Mouse (Mus musculus) left cerebral cortex, adult 18-20 months (tissue): ENCODE data around the gene Lcn2. TPM values are rescaled to one million over a fixed set of nuclear protein-coding genes. Genes with fewer than 3 reads are reported as not detected.

Source experiments
- DNase-seq, 2 experiments: peaks; one replicate each; pipeline ENCODE4 v3.0.0; 2021 to 2022; ENCODE audit warnings: low spot score in 2 of 2, mixed read lengths in 1 of 2
- long read RNA-seq, 2 experiments: library from polyadenylated mRNA; stranded (forward); transcript quantifications; one replicate each; pipeline ENCODE4 v2.0.0; 2021
- total RNA-seq, 2 experiments: library from RNA; stranded (reverse); gene quantifications; 2 replicates each; pipeline ENCODE4 v1.2.3; 2021

Lcn2 gene
- total RNA-seq: under 1 TPM; 0.77 to 0.84 TPM
- long read RNA-seq, experiment 1: 0 reads
- long read RNA-seq, experiment 2: 0 reads

GRCm38 (mm10) chr2:32387706-32388490 lies at the start of gene Lcn2:
TSS of gene Lcn2 (minus strand) at chr2:32388252.
- no peak for DNase-seq

DNA sequence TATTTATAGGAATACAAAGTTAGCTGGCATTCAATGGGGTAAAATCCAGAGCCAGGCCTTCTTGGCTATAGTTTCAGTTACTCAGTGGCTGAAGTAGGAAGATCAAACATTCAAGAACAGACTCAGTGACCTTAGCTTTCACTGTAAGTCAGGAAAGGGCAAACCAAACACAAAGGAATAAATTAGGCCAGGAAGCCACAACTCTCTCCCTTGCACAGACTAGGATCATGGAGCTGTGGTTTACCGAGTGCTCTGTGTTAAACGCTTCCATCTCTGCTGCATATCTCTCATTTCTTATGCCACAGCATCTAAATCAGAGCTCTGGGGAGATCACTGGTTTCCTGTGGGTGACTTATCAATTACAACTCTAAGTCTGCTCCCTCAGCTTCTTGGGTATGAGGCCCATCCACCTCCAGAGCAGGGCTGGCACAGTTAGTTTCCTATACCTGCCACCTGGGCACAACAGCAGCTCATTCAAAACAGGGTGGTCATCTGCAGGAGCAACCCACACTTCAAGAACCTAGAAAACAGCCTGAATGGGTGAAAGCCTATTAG lies 49.6 kb upstream of the Lcn2 start:
- DNase-seq: no peak

- DNase-seq: no peak
These were observed 48.8 kb upstream of the Lcn2 start for GRCm38 (mm10) chr2:32436686-32437372.

DNA sequence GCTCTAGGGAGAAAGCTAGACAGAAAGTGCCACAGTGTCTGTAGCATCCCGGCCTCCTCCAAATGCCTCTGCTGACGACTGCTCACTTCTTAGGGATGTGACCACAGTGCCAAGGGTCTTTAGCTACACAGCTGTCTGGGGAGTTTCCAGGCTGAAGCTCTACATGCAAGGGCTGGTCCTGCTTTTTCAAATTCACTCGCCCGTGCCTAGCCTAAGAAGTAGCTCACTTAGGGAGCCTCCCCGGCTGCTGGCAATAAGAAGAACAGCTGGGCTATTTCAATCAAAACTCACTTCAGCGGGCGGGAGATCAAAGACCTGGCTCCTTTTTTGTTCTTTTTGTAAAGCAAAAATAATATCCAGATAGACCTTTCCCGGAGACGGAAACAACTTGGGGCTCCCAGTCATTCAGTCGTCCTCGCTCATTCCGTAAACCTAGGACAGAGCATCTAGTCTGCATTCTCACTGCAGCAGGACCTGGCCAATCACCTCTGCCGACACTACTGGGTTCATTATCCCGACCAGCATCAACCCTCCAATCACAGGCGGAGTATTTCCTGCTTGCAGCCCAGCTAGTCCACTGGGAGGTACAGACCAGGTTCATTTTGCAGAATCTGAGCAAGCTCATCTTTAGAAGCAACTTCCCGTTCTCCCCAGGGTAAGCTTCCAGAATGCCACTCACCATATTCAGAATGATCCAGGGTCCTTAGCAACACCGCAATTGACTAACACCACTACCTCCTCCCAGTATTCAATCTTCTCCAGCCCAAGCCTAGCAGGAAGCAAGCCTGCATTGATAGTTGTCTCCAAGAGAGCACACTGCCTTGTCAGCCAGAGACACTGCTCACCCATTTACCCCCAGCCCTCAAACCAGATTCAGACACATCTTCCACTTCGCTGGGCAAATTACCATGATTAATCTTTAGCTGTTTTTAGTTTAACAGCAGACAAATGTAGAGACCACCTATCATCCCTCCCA lies 42.9 kb upstream of the Lcn2 start:
- DNase-seq: peak; percentile 83 to 89

DNA sequence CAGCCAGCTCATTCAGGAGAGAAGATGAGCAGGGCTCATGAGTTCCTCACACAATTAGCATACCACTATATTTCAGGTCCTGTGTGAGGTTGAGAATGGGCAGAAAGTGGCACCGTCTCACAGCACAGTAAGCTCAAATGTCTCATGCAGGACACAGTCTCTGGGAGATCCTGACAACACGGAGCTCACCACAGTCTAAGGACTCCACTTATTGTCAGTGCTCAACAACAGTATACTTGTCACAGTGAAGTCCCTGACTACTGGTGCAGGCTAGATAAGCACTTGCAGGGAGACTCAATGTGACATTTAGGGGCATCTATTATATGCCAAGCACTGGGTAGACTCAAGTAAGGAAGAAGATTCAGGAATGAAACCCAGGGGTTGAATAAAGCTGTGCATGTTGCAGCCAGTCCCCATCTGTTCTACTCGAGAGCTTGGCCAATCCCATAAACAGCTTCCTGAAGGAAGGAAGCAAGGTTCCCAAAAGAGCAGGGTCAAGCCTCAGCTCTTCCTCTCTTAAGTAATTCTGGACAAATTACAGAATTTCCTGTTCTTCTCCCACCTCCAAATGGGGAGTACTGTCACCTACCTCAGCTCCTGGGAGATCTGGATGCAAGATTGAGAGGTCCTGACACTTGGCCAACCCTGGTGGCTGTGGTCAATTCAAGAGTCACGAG lies 41.3 kb upstream of the Lcn2 start:
- DNase-seq: no peak

DNA sequence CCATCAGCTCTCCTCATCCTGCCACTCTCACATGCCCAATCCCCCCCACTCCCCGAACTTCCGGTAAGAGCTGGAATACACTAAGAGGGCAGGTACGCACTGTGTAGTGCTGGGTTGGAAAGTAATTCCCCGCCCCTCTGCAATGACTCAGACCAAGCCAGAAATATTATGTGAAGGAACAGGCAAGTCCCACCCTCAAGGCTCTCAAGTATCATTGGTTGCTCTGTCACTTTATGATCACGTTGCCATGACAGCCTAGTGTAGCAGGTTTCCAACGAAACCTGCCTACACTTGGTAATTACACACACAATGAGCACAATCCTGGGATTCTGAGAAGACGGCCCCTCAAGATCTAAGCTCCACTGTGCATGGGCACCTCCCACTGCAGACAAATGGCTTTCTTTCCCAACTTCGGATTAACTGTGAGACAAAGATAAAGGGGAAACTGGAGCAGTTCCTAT lies 40.2 kb upstream of the Lcn2 start:
- peak; percentile 45 to 56 for DNase-seq

DNA sequence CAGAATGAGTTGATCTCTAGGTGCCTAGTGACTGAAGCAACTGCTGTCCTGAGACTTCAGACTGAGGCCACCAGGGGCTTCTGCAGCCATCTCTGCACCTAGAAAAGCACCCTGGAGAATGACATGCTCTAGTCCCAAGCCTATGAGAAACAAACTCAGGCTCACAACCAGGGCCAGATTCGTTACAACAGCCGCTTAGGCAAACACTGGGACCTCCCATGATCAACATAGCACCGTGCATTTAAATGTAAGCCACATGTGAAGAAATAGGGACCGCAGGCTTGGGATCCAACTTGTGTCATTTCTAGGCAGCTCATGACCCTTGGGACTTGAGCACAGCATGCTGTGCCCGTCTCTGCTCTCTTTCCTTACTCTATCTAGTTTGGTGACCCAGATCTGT lies 39.7 kb upstream of the Lcn2 start:
- DNase-seq: no peak

DNA sequence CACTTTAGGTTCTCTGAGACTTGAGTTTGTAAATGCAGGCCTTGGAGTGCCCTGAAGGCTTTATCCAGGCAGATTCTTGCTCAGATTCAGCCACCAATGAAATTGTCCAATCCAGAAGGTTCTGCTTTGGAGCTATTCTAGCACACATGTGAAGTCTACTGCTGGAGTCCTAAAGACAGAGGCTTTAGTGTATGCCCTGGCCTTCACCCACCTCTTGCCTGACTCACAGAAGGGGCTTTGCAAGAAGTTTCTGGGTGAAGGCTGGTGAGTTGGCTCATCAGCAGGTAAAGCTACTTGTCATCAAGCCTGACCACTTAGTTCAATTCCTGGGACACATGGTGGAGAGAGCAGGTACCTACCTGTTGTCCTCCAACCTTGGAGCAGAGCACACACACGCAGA lies 38.1 kb upstream of the Lcn2 start:
- no peak for DNase-seq

DNA sequence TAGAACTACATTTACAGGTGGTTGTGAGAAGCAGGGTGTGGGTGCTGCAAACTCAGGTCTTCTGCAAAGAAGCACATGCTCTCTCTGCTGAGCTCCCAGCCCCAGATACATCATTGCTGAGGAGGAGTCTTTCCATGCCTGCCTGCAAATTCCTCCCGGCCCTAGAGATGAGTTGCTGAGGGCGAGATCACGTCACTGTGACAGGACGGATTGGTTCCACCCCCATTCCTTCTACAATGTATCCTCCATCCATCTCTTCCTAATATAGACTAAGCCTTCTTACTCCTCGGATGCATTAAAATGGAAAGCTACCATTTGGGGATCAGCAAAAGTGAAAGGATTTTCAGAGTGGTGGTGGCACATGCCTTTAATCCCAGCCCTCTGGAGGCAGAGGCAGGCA lies 37.5 kb upstream of the Lcn2 start:
- peak in 1 of 2 experiments; percentile 42 for DNase-seq

DNA sequence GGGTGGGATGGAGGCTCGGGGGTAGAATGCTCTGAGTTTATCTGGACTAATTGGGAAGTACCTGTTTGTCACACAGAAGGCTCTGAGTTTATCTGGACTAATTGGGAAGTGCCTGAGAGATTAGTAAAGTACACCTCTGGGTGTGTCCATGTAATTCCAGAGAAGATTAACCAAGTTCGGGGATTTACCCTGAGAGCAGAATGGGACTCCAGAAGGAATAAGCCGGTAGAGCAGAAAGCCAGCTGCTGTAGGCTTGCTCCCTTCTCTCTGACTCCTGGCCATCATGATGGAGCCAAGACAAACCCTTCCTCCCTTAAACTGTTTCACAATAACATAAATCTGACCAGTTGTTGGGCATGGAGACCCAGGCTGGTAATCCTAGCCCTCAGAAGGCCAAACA lies 36.7 kb upstream of the Lcn2 start:
- DNase-seq: no peak

- DNase-seq: no peak
These were observed 35.7 kb upstream of the Lcn2 start for GRCm38 (mm10) chr2:32423481-32424331.

DNA sequence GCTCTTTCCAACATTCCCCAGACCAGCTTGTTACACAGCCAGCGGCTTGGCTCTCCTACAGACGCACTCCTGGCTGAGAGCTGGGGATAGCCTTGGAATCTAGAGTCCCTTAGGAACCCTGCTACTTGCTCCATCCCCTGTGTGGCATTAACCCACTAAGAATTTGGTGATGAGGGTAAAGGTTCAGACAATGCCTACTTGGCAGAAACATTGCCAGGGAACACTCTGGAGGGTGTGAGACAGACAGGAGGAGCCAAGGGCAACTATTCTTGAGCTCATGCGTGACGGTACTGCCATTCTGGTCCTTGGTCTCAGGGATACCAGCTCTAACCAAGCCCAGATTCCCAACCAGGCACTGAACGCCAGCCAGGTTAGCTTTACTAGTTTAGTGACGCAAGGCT lies 33.8 kb upstream of the Lcn2 start:
- no peak for DNase-seq

- no peak for DNase-seq
These were observed 32.6 kb upstream of the Lcn2 start for GRCm38 (mm10) chr2:32420647-32421046.

GRCm38 (mm10) chr2:32420066-32420608 lies 32.1 kb upstream of the Lcn2 start:
- DNase-seq: no peak

DNA sequence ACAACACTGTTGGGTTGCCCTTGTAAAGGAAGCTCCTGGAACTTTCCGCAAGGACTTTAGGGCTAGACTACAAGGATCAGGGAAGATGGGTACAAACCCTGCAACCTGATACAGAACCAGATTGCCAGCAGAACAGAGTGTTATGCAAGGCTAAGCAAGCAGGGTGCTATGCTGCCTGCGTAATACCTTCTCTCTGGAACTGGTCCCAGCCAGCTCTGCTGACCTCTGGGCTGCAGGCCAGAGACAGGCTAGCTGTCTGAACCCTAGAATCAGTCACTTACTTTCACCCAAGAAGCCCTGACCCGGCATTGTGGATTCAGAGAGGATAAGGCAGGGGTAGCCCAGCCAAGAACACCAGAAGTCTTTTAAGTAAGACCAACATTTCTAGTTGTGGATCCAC lies 31.3 kb upstream of the Lcn2 start:
- DNase-seq: no peak

DNA sequence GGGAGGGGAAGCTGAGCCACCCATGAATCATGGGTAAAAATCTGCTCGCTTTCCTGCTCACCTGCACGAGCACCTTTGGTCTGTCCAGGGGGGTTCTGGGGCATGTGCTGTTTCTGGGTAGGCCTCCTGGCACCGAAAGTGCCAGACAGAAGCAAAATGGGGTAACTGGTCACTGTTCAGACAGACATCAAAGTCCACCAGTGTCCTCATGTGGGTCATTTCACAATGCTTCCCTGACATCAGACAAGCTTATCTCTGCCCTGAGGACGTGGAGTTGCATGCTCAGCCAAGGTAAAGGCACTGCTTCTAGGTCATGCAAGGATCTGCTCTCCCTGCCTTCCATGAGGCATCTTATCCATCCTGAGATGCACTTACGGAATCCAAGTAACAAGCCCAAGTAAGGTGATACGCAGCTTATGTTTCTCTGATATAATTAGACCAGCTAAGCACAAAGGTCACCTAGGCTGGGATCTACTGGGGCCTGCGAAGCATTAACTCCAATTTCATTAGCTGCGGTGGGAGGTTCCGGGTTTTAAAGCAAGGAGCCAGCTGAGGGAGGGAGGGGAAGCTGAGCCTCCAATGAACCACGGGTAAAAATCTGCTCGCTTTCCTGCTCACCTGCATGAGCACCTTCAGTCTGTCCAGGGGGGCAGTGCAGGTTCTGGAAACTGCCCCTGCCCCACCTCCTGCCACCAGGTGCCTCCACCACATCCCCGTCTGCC lies 30.5 kb upstream of the Lcn2 start:
- no peak for DNase-seq

DNA sequence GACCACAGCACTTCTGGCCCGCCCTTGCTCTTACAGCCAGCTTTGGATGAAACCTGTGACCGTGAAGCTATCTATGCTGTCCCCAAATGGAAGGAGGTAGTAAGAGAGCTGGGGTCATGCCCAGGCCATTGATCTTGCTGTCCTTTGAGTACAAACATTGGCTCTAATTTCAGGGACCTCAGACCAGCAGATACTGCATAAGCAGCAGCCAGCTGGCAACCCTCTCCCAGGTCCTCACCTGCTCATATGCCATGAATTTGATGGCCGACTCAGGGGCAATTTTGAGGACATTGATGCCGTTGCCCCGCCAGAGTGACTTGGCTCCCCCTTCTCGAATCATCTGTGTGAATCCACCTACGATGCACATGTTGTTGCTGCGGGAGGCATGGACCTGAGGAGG lies 29.4 kb upstream of the Lcn2 start:
- DNase-seq: no peak

GRCm38 (mm10) chr2:32416556-32416955 lies 28.5 kb upstream of the Lcn2 start:
- no peak for DNase-seq

DNA sequence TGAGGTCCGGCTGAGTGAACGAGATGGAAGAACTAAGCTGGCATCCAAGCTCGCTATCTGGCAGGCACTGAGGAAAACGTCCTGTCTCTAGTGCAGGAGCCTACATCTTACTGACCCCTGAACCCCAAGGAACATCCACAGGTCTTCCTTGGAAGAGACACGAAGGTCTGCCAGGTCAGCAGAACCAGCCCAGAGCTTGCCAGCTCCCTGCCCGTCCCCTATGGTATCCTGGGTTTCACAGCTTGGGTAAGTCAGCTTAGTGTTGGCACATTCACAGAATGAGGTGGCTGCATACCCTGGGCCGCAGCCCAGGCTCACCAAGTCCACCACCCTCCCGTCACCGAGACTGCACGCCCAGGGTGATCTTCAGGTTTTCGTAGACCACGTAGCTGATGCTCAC lies 27.7 kb upstream of the Lcn2 start:
- DNase-seq: no peak
